Mouse (Mus musculus) hindbrain, embryonic 13.5 days (tissue): ENCODE data around the gene Btbd35f18. TPM values are rescaled to one million over a fixed set of nuclear protein-coding genes. Genes with fewer than 3 reads are reported as not detected.
"Not testable (repeated sequence)": the region's sequence is repeated elsewhere in the genome, so short reads cannot be mapped to it uniquely, and the experiment has no call there.

ENCODE experiments used
- ATAC-seq: fragments of 200-750 bp; cut with Nextera tagmentation; 2 replicates; pipeline ENCODE4 v1.8.0; 2017; ENCODE audit warnings: moderate TSS enrichment; ENCODE audit not compliant: low FRiP score
- H3K27ac ChIP-seq: fragments of 300-500 bp; sonication (generic); 2 replicates; pipeline ENCODE4 v1.5.1; 2015; ENCODE audit warnings: inconsistent platforms, mild to moderate bottlenecking, moderate library complexity
- H3K27me3 ChIP-seq: fragments of 300-500 bp; sonication (generic); 2 replicates; pipeline ENCODE4 v1.6.1; 2015; ENCODE audit warnings: mild to moderate bottlenecking, inconsistent platforms
- H3K36me3 ChIP-seq: fragments of 300-500 bp; sonication (generic); 2 replicates; pipeline ENCODE4 v1.6.1; 2015; ENCODE audit warnings: mild to moderate bottlenecking, inconsistent platforms
- H3K4me1 ChIP-seq: fragments of 300-500 bp; sonication (generic); replicated peaks from 2 replicates; pipeline ENCODE4 v1.6.1; 2015; ENCODE audit warnings: inconsistent platforms
- H3K4me2 ChIP-seq: fragments of 300-500 bp; sonication (generic); 2 replicates; pipeline ENCODE4 v1.6.1; 2015; ENCODE audit warnings: inconsistent platforms, mild to moderate bottlenecking, moderate library complexity
- H3K4me3 ChIP-seq: fragments of 300-500 bp; sonication (generic); 2 replicates; pipeline ENCODE4 v1.5.1; 2015; ENCODE audit warnings: mild to moderate bottlenecking, inconsistent platforms
- H3K9ac ChIP-seq: fragments of 300-500 bp; sonication (generic); 2 replicates; pipeline ENCODE4 v1.6.1; 2015; ENCODE audit warnings: mild to moderate bottlenecking, inconsistent platforms
- H3K9me3 ChIP-seq: fragments of 300-500 bp; sonication (generic); 2 replicates; pipeline ENCODE4 v1.6.1; 2016; ENCODE audit warnings: inconsistent platforms
- WGBS: fragments of 180-500 bp; shearing (Covaris S2); methylation state at CpG from one replicate; pipeline ENCODE4 v1.1.7; 2015; 5-methylcytosine and 5-hydroxymethylcytosine counted together
- polyA plus RNA-seq: library from polyadenylated mRNA; unstranded; fragments of >200 nt; fragmentation: Nextera tagmentation; extraction: Ambion mirVana; gene quantifications from 2 replicates; pipeline ENCODE4 v1.2.1, GENCODE M21; 2015

Btbd35f18 gene
- not detected in 2 replicates for polyA plus RNA-seq

- not testable (repeated sequence) for ATAC-seq, H3K4me3 ChIP-seq, H3K9ac ChIP-seq, H3K27me3 ChIP-seq, H3K36me3 ChIP-seq, H3K4me2 ChIP-seq, H3K4me1 ChIP-seq, H3K27ac ChIP-seq, H3K9me3 ChIP-seq
- WGBS: no CpG with 5 or more reads among the region's 3 CpGs
Observed at GRCm38 (mm10) chrX:3699933-3700332, at the start of gene Btbd35f18. Gene Btbd35f18, plus strand, starts transcription at chrX:3700233.

Other genes with a start within 250 kb of the Btbd35f18 start
- gene Btbd35f10, start 52.7 kb downstream of the Btbd35f18 start, polyA plus RNA-seq: not detected in 2 replicates